Mouse (Mus musculus): ENCODE measurements around the gene Ms4a6d.

GRCm38 (mm10) chr19:11611541-11611945, 6.9 kb upstream of the Ms4a6d start:
- TF ChIP-seq POLR2A (IDR thresholded peaks at IDR 0.05; ENCODE audit: insufficient read length, low read depth) (no peak), SRF (IDR thresholded peaks at IDR 0.05; ENCODE audit: control insufficient read depth, insufficient read length, low read depth) (peak; percentile 93), MAX (IDR thresholded peaks at IDR 0.05; ENCODE audit: low read depth) (no peak), TCF12 (IDR thresholded peaks at IDR 0.05; ENCODE audit: insufficient read depth, poor library complexity, severe bottlenecking) (no peak), CEBPB (IDR thresholded peaks at IDR 0.05; ENCODE audit: insufficient read depth, poor library complexity, severe bottlenecking) (no peak), MYOG (IDR thresholded peaks at IDR 0.05; ENCODE audit: control insufficient read depth in 1 of 3, insufficient read depth in 1 of 3, insufficient read length in 2 of 3, low read depth in 2 of 3) (no peak), USF1 (IDR thresholded peaks at IDR 0.05; ENCODE audit: low read depth) (no peak), POLR2AphosphoS2 (IDR thresholded peaks at IDR 0.05; ENCODE audit: insufficient read length, low read depth) (no peak), MYOD1 (IDR thresholded peaks at IDR 0.05; ENCODE audit: control insufficient read depth in 1 of 3, insufficient read length in 2 of 3, low read depth in 2 of 3) (no peak)
